Mouse (Mus musculus) CH12.LX (cell line): Measurements from ENCODE around the gene Ipo4. TPM values are rescaled to one million over a fixed set of nuclear protein-coding genes. Genes with fewer than 3 reads are reported as not detected.
A peak's percentile ranks its signal among the peaks of the same experiment; 100 is the strongest.

Source experiments
- DNase-seq: peaks from one replicate; pipeline ENCODE4 v3.0.0-alpha.2; 2013; ENCODE audit errors: extremely low read depth
- H3K27ac ChIP-seq: 2 replicates; pipeline ENCODE4 v1.5.1; 2012; ENCODE audit warnings: low read depth, mild to moderate bottlenecking, control low read depth, moderate library complexity; ENCODE audit not compliant: insufficient read depth
- H3K27me3 ChIP-seq: replicated peaks from 2 replicates; pipeline ENCODE3; 2012; ENCODE audit warnings: inconsistent platforms
- H3K36me3 ChIP-seq, 2 experiments: replicated peaks in 1 of 2; 2 replicates each; pipeline versions ENCODE3 to v1.6.1; 2012; ENCODE audit warnings: inconsistent platforms in 1 of 2, low read length in 1 of 2, mild to moderate bottlenecking in 1 of 2, mixed read lengths in 1 of 2, moderate library complexity in 1 of 2; ENCODE audit not compliant: control insufficient read depth in 1 of 2, insufficient read depth in 1 of 2
- H3K4me1 ChIP-seq, 2 experiments: 2 replicates each; pipeline ENCODE4 v1.6.1; 2012; ENCODE audit warnings: inconsistent platforms in 1 of 2, moderate library complexity in 1 of 2; ENCODE audit not compliant: insufficient read depth in 2 of 2, control insufficient read depth in 1 of 2
- H3K4me2 ChIP-seq: 2 replicates; pipeline ENCODE4 v1.6.1; 2012; ENCODE audit warnings: low read depth, mild to moderate bottlenecking, control low read depth; ENCODE audit not compliant: poor library complexity, insufficient read depth, severe bottlenecking
- H3K4me3 ChIP-seq, 3 experiments: fragments of 150-350 bp in 1 of 3; sonication (generic) in 1 of 3; replicated peaks in 1 of 3; 2 replicates each; pipeline versions ENCODE3 to v1.5.1; 2011 to 2012; ENCODE audit warnings: low read depth in 2 of 3, low read length in 2 of 3, mild to moderate bottlenecking in 2 of 3, moderate library complexity in 2 of 3, control low read depth in 1 of 3, improper control_type of control experiment in 1 of 3, inconsistent platforms in 1 of 3, mixed read lengths in 1 of 3; ENCODE audit not compliant: poor library complexity in 1 of 3
- H3K79me2 ChIP-seq: replicated peaks from 2 replicates; pipeline ENCODE4 v1.6.1; 2012; ENCODE audit warnings: mild to moderate bottlenecking, moderate library complexity; ENCODE audit not compliant: control insufficient read depth, poor library complexity, insufficient read depth, severe bottlenecking; ENCODE audit errors: extremely low read depth
- H3K9ac ChIP-seq: 2 replicates; pipeline ENCODE4 v1.6.1; 2012; ENCODE audit warnings: low read depth, mild to moderate bottlenecking, control low read depth, moderate library complexity; ENCODE audit not compliant: insufficient read depth
- H3K9me3 ChIP-seq: replicated peaks from 2 replicates; pipeline ENCODE3; 2012; ENCODE audit warnings: low read length, inconsistent platforms, mixed read lengths
- BHLHE40 ChIP-seq: IDR thresholded peaks from 2 replicates; pipeline ENCODE4 v1.6.1; 2011; ENCODE audit warnings: mild to moderate bottlenecking, low read depth, low read length, improper control_type of control experiment
- CHD1 ChIP-seq: IDR thresholded peaks from 2 replicates; pipeline ENCODE4 v1.6.1; 2012; ENCODE audit warnings: low read depth, low read length, improper control_type of control experiment, inconsistent platforms
- CHD2 ChIP-seq: IDR thresholded peaks from 2 replicates; pipeline ENCODE4 v1.6.1; 2011; ENCODE audit warnings: low read length, improper control_type of control experiment
- E2F4 ChIP-seq: IDR thresholded peaks from 2 replicates; pipeline ENCODE4 v1.6.1; 2011; ENCODE audit warnings: low read depth, low read length, improper control_type of control experiment; ENCODE audit not compliant: insufficient replicate concordance
- ELF1 ChIP-seq: IDR thresholded peaks from 2 replicates; pipeline ENCODE4 v1.6.1; 2014; ENCODE audit warnings: low read depth, mild to moderate bottlenecking, inconsistent platforms, low read length, improper control_type of control experiment
- EP300 ChIP-seq: IDR thresholded peaks from 2 replicates; pipeline ENCODE4 v1.6.1; 2011; ENCODE audit warnings: low read length, improper control_type of control experiment
- GABPA ChIP-seq: IDR thresholded peaks from 2 replicates; pipeline ENCODE4 v1.6.1; 2012; ENCODE audit warnings: low read depth, low read length, improper control_type of control experiment, inconsistent platforms; ENCODE audit not compliant: insufficient replicate concordance
- HCFC1 ChIP-seq: IDR thresholded peaks from 2 replicates; pipeline ENCODE4 v1.6.1; 2012; ENCODE audit warnings: low read depth, mild to moderate bottlenecking, inconsistent platforms, low read length, improper control_type of control experiment
- IRF4 ChIP-seq: IDR thresholded peaks from 2 replicates; pipeline ENCODE4 v1.6.1; 2014; ENCODE audit warnings: low read depth, mild to moderate bottlenecking, inconsistent platforms, low read length, improper control_type of control experiment
- JUND ChIP-seq: conservative IDR thresholded peaks from 2 replicates; pipeline ENCODE4 v1.6.1; 2011; ENCODE audit warnings: low read depth, low read length, improper control_type of control experiment
- KAT2A ChIP-seq: IDR thresholded peaks from 2 replicates; pipeline ENCODE4 v1.6.1; 2012; ENCODE audit warnings: low read length, improper control_type of control experiment, inconsistent platforms; ENCODE audit not compliant: insufficient replicate concordance
- MAFK ChIP-seq: IDR thresholded peaks from 2 replicates; pipeline ENCODE4 v1.6.1; 2011; ENCODE audit warnings: low read length, improper control_type of control experiment; ENCODE audit not compliant: insufficient replicate concordance
- MEF2A ChIP-seq: IDR thresholded peaks from 2 replicates; pipeline ENCODE4 v1.6.1; 2014; ENCODE audit warnings: low read depth, mild to moderate bottlenecking, inconsistent platforms, low read length, improper control_type of control experiment, borderline replicate concordance
- MXI1 ChIP-seq: IDR thresholded peaks from 2 replicates; pipeline ENCODE4 v1.6.1; 2011; ENCODE audit warnings: mild to moderate bottlenecking, low read depth, low read length, improper control_type of control experiment
- MYC ChIP-seq: IDR thresholded peaks from 2 replicates; pipeline ENCODE4 v1.6.1; 2011; ENCODE audit warnings: low read depth, mild to moderate bottlenecking, improper control_type of control experiment, low read length
- NELFE ChIP-seq: IDR thresholded peaks from 2 replicates; pipeline ENCODE4 v1.6.1; 2011; ENCODE audit warnings: low read depth, low read length, improper control_type of control experiment
- NRF1 ChIP-seq: IDR thresholded peaks from 2 replicates; pipeline ENCODE4 v1.6.1; 2014; ENCODE audit warnings: low read depth, mild to moderate bottlenecking, inconsistent platforms, low read length, improper control_type of control experiment, moderate library complexity
- PAX5 ChIP-seq: IDR thresholded peaks from 2 replicates; pipeline ENCODE4 v1.6.1; 2012; ENCODE audit warnings: low read length, inconsistent platforms, mixed read lengths
- POLR2A ChIP-seq: IDR thresholded peaks from 2 replicates; pipeline ENCODE4 v1.6.1; 2011; ENCODE audit warnings: low read depth, mild to moderate bottlenecking, improper control_type of control experiment, low read length
- POLR2AphosphoS2 ChIP-seq: IDR thresholded peaks from 2 replicates; pipeline ENCODE4 v1.6.1; 2011; ENCODE audit warnings: low read depth, low read length, improper control_type of control experiment
- RAD21 ChIP-seq: IDR thresholded peaks from 2 replicates; pipeline ENCODE4 v1.6.1; 2011; ENCODE audit warnings: low read depth, mild to moderate bottlenecking, low read length, improper control_type of control experiment, moderate library complexity
- SIN3A ChIP-seq: IDR thresholded peaks from 2 replicates; pipeline ENCODE4 v1.6.1; 2012; ENCODE audit warnings: low read length, improper control_type of control experiment, inconsistent platforms
- TCF12 ChIP-seq: IDR thresholded peaks from 2 replicates; pipeline ENCODE4 v1.6.1; 2014; ENCODE audit warnings: low read depth, mild to moderate bottlenecking, inconsistent platforms, low read length, improper control_type of control experiment
- UBTF ChIP-seq: IDR thresholded peaks from 2 replicates; pipeline ENCODE4 v1.6.1; 2012; ENCODE audit warnings: low read depth, mild to moderate bottlenecking, inconsistent platforms, low read length, improper control_type of control experiment, moderate library complexity
- USF1 ChIP-seq: IDR thresholded peaks from 2 replicates; pipeline ENCODE4 v1.6.1; 2014; ENCODE audit warnings: low read depth, mild to moderate bottlenecking, inconsistent platforms, low read length, improper control_type of control experiment
- USF2 ChIP-seq: conservative IDR thresholded peaks from 2 replicates; pipeline ENCODE4 v1.6.1; 2011; ENCODE audit warnings: low read depth, low read length, improper control_type of control experiment
- ZKSCAN1 ChIP-seq: IDR thresholded peaks from 2 replicates; pipeline ENCODE4 v1.6.1; 2012; ENCODE audit warnings: low read depth, inconsistent platforms, low read length, improper control_type of control experiment, borderline replicate concordance
- dilution Hi-C: fragments of 300-500 bp; cut with MboI; formaldehyde crosslinking; loops from 2 replicates; pipeline ENCODE4 v1.14.3; 2020; ENCODE audit warnings: low sequenced_read_pairs; ENCODE audit not compliant: extremely low pct_unique_long_range_greater_than_20kb, extremely low pct_ligation_motif_present
- in situ Hi-C: fragments of 300-500 bp; cut with MboI; formaldehyde crosslinking; loops from 3 replicates; pipeline ENCODE4 v1.14.3; 2019; ENCODE audit warnings: low sequenced_read_pairs, low pct_ligation_motif_present, low pct_unique_long_range_greater_than_20kb, mixed read lengths
- polyA plus RNA-seq: library from polyadenylated mRNA; unstranded; fragments of >175 nt; gene quantifications from 2 replicates; pipeline ENCODE4 v1.2.1, GENCODE M21; 2012; ENCODE audit warnings: low read depth; ENCODE audit not compliant: insufficient read length
- total RNA-seq, 2 experiments: library from RNA; depleted of rRNA; stranded (reverse); fragments of 300-350 nt in 1 of 2; fragments of >200 nt in 1 of 2; gene quantifications; 2 replicates each; pipeline ENCODE4 v1.2.3; 2012 to 2014

Gene Ipo4
- total and polyA plus RNA-seq, 3 experiments: 47.5 to 175 (median 84.8) TPM

GRCm38 (mm10) chr14:55585566-55585960, 50.2 kb downstream of the Ipo4 start:
- Histone ChIP-seq H3K4me1 (peaks cover 13 to 62% of the 10 kb centered on the region in 2 experiments), H3K27ac (peak overlapping the region; percentile 83), H3K4me2 (peak overlapping the region; percentile 27; the same call in 1 of the 2 replicates), H3K79me2 (peaks cover 23% of the 10 kb centered on the region), H3K4me3 (peak overlapping the region in 1 of 3 experiments; percentile 12), H3K36me3 (peaks cover 29 to 58% of the 10 kb centered on the region in 2 experiments), H3K27me3 (no peaks in the 10 kb centered on the region), H3K9ac (no peak overlapping the region), H3K9me3 (no peaks in the 10 kb centered on the region)
- no peak for TF ChIP-seq NRF1
- TF ChIP-seq UBTF: no peak
- TF ChIP-seq MYC: no peak
- TF ChIP-seq GABPA: no peak
- TF ChIP-seq POLR2A: no peak
- no peak for DNase-seq
- dilution Hi-C loops (no loop called here), in situ Hi-C loops (no loop called here)

GRCm38 (mm10) chr14:55584702-55585565, 50.8 kb downstream of the Ipo4 start, which contains the start of gene Emc9:
Gene Emc9, minus strand, starts transcription at chr14:55585302.
- dilution Hi-C loops: no loop called here
- no peaks in the 10 kb centered on the region for H3K9me3 ChIP-seq
- in situ Hi-C loops: no loop called here
- H3K4me1 ChIP-seq: peaks cover 19 to 69% of the 10 kb centered on the region in 2 experiments
- DNase-seq: peak; percentile 75
- H3K9ac ChIP-seq: peak within 1 kb of the TSS; percentile 10; the same call in 1 of the 2 replicates
- peaks cover 22% of the 10 kb centered on the region for H3K79me2 ChIP-seq
- peak within 1 kb of the TSS; percentile 55 for H3K4me2 ChIP-seq
- no peaks in the 10 kb centered on the region for H3K27me3 ChIP-seq
- TF ChIP-seq HCFC1 (no peak), GABPA (no peak), ELF1 (0 out of 2 replicates have a peak, but pooled peaks have one; percentile 17), RAD21 (no peak), EP300 (no peak), NELFE (peak; percentile 37; the same call in 1 of the 2 replicates), MEF2A (0 out of 2 replicates have a peak, but pooled peaks have one; percentile 26), POLR2AphosphoS2 (no peak), USF2 (no peak), MAFK (no peak), TCF12 (no peak), IRF4 (no peak; the same call in 1 of the 2 replicates), JUND (no peak), MXI1 (peak; percentile 78), NRF1 (peak; percentile 83), KAT2A (no peak), BHLHE40 (0 out of 2 replicates have a peak, but pooled peaks have one; percentile 7), POLR2A (peak; percentile 50), USF1 (no peak), SIN3A (peak; percentile 65), CHD1 (no peak), E2F4 (no peak), UBTF (0 out of 2 replicates have a peak, but pooled peaks have one; percentile 22), PAX5 (no peak), ZKSCAN1 (no peak), MYC (no peak), CHD2 (peak; percentile 39)
- peak within 1 kb of the TSS; percentile 57 to 76 (median 74) for H3K4me3 ChIP-seq
- peak within 1 kb of the TSS; percentile 83 for H3K27ac ChIP-seq
- H3K36me3 ChIP-seq: peaks cover 36 to 64% of the 10 kb centered on the region in 2 experiments
